Mouse (Mus musculus): ENCODE measurements around the gene Mdm2.
A peak's percentile ranks its signal among the peaks of the same experiment; 100 is the strongest.

The Mdm2 gene

DNA sequence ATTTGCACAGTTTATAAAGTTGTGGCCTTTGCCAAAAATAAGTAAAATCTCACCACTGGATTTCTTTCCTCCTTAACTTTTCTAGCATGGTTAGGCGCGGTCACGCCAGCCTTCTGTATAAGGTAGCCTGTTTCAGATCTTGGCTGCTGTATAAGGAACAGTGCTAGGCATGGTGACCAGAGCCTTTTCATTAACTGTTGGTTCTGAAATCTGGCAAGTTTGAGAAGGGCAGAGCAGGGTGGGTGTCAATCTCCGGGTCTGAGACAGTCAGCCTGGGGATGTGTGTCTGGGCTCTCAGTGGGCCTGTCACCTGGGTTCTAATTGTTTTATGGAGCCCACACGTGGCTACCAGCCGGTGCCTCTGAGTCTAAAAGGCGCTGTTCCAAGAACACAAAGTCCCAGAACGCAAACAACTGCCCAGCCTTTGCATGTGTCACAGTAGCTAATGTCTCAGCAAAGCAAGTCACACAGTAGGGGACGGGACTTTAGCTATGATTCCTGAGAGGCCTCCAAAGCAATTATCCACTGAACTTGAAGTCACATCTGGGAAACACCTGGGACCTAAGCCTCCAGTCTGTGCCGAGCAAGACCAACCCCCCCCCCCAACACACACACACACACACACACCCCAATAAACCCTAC, 41.0 kb downstream of the Mdm2 start:
- DNase-seq (ENCODE audit: low spot score in 2 of 2): peak in 1 of 2 experiments; percentile 38

DNA sequence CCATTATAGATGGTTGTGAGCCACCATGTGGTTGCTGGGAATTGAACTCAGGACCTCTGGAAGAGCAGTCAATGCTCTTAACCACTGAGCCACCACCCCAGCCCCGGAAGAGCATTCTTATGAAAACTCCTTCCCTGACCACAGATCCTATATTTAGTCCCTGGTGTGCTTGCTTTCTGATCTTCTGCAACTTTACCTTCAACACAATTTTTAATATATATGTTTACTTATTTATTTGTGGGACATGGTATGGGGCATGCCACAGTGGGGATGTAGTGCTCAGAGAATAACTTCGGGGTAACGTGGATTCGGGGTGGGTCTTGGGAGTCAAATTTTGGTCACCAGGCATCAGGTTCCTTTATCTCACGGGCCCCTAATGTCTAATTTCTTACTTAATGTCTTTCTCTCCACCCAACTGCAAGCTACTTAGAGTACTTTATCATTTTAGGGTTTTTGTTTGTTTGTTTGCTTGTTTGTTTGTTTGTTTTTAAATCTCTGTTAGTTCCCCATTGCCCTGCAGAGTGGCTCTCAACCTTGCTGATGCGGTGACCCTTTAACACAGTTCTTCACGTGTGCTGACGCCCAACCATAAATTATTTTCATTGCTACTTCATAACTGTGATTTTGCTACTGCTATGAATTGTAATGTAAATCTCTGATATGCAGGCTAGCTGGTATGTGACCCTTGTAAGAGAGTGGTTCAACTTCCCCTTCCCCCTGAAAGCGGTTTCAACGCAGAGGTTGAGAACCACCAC, 41.8 kb downstream of the Mdm2 start:
- DNase-seq (ENCODE audit: low spot score in 2 of 2): no peak

DNA sequence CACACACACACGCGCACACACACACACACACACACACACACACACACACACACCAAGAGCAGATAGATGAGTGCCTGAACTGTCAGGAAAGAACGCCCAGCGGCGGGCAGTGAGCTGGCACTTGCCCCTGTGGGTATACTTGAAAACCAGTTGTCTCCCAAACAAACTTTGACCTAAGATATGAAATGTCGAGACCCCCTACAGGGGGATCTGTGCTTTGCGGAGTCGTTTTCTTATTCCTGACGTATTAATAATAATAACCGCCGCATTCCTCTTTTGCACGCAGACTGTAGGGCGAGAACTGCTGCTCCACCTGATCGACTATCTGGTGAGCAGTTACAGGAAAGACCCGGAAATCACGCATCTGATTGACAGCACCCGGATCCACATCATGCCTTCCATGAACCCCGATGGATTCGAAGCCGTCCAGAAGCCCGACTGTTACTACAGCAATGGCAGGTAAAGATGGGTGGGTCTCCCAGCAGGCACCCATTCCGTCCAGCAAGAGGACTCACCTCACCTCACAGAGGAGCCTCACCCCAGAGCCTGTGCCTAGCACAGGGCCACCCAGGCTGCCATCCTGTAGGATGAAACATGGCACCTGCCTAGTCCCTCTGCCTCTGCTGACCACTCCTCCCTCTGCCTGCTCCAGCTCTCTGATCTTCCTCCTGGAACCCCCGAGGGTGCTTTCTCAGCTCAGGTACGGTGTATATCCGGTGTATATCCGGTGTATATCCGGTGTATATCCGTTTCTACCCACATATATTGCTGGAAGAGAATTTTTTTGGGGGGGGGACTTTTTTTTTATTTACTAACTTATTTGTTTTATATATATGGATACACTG, 42.7 kb downstream of the Mdm2 start:
- DNase-seq (ENCODE audit: low spot score in 2 of 2): no peak

DNA sequence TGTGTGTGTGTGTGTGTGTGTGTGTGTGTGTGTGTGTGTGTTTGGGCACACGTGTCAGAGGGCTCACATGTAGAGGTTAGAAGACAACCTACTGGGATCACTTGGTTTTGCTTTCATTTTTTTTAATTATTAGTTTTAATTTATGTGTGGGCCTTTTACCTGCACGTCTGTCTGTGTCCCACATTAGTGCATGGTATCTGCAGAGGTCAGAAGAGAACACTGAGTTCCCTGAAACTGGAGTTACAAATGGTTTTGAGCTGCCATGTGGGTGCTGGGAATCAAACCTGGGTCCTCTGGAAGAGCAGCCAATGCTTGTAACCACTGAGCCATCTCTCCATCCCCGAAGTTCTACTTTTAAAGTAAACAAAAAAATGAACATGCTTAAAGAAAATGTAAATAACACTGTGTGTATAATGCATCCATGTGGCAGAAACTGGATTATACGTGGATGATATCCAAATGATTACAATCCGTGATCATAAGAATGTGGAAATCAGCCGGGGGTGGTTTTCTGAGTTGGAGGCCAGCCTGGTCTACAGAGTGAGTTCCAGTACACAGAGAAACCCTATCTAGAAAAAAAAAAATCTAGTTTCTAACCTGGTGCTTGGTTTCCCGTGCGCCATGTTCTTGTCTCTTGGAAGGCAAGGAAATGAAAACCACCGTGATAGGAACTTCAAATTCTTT, 43.5 kb downstream of the Mdm2 start:
- no peak for DNase-seq (ENCODE audit: low spot score in 2 of 2)

DNA sequence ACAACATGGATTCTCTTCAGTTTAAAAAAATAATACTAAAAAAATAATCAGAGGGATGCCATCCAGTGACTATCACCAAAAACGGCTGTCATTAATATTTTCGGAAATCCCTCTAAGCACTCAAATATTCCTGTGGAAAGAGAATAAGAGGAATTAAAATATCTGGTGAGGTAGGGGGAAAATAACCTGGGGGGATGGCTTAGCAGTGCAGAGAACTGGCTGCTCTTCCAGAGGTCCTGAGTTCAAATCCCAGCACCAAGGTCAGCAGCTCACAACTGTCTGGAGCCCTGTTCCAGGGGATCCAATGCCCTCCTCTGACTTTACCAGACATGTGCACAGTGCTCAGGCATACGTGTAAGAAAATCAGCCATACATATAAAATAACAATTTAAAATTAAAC, 44.2 kb downstream of the Mdm2 start:
- no peak for DNase-seq (ENCODE audit: low spot score in 2 of 2)

DNA sequence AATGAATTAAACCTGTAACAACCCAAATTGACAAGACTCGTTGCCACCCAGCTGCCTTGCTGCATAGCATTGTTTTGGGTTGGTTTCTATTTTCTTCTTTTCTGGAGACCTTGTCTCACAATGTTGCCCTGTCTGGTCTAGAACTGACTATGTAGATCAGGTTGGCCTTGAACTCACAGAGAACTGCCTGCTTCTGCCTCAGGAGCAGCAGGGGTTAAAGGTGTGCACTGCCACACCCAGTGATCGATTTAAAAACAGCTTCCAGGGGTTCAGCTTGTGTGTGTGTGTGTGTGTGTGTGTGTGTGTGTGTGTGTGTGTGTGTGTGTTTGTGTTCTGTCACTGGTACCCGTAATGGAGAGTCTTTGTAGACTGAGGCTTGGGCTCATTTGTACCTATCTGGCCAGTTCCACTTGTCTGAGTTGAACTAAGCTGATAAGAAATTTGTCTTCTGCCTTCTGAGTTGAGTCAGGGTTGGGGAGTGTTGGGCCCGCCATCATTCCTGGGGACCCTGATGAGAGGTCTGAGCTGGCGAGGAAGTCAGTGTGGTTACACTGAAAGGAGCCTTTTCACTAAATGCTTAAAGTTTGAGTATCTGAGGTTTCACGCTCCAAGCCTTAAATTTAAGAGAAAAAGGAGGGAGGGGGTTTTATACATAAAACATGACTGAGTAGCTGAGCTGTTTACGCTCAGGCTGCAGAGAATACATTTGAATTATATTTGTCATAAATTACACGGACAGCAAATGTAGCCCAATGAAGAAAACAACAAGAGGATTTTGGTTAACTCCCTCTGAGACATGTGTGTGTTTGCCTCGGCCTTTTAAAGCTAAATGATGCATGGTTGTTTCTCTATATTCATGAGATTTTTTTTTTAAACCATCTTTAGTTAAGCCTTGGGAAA, 44.9 kb downstream of the Mdm2 start:
- no peak for DNase-seq (ENCODE audit: low spot score in 2 of 2)

DNA sequence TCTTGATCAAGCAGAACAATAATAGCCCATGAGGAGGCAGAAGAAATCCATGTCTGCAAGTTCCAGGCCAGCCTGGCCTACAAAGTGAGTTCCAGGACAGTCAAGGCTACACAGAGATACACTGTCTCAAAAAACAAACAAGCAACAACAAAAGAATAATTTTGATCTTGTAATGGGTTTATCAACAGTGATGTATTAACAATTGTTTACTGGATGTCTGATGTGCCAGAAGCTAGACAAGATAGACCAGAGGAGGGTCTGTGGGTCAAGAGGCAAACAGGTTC, 45.7 kb downstream of the Mdm2 start:
- no peak for DNase-seq (ENCODE audit: low spot score in 2 of 2)

DNA sequence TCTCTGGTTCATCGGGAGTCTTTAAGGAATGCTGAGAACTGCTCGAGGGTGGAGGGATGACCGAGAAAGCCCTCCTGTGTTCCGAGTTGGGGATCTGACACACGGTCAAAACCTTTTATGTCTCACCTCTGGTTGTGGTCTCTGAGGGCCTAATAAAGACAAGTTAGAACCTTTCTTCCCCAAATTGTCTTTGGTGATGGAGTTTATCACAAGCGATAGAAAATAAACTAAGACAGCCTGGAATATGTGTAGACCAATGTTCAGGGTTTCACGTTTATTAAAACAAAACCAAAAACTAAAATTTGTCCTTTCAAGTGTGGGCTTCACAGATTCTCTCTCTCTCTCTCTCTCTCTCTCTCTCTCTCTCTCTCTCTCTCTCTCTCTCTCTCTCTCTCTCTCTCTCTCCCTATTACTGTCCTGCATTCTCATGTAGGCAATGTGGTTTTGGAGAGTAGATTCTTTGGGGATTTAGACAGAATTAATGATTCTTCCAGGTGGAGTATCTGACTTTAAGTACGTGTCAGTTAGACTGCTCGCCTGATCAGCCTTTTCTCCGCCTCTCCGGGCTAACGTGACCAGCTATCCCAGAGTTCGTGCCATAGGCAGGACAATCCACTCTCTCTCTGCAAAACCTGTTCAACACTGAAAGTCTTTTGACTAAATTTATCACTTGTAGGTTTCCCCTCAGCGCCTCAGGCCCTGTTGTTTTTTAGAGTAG, 46.2 kb downstream of the Mdm2 start:
- DNase-seq (ENCODE audit: low spot score in 2 of 2): no peak

DNA sequence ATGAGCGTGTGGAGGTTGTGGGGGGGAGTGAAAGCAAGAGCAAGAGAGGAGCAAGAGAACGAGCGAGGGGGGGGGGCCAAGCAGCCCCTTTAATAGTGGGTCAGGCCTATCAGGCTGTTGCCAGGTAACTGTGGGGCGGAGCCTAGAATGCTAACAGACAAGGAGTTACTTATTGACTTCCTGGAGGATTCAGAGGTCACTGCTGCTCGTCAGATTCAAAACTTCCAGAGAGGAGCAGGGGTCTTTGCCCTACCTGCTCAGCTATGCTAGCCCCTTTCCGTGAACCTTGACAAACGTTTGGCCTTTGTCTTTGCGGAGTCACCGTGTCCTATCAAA, 46.7 kb downstream of the Mdm2 start:
- DNase-seq (ENCODE audit: low spot score in 2 of 2): peak; percentile 38 to 52

DNA sequence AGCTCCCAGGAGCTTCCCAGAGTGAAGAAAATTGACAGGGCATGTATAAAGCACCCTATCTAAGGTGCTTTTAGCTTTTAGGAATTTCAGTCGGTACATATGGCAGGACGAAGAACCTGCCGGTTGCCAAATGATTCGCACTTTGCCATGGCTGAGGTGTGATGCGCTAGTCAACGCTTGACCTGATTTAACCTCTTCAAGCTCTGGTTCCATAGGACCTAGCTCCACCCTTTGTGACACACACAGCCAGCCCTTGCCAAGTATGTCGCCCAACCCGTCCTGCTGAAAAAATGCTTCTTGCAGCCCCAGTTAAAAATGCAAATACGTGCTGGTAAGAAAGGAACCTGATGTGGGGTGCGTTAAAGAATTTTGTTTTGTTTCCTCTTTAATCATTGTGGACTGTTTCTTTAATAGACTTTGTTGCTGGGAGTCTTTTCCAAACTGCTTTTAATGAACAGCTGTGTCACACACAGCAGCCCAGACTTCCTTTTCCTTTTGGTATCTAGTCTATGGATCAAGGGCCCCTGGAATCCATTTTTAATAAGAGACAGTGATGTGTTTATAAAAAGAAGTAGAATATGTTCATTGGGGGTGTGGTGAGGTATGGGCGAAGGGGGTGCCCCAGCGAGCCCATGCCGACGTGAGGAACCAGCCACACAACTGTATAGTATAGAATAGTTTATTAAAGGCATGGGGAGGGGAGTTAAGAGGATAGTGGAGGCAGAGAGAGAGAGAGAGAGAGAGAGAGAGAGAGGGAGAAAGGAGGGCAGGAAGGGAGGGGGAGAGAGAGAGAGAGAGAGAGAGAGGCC, 47.3 kb downstream of the Mdm2 start:
- DNase-seq (ENCODE audit: low spot score in 2 of 2): peak; percentile 70

DNA sequence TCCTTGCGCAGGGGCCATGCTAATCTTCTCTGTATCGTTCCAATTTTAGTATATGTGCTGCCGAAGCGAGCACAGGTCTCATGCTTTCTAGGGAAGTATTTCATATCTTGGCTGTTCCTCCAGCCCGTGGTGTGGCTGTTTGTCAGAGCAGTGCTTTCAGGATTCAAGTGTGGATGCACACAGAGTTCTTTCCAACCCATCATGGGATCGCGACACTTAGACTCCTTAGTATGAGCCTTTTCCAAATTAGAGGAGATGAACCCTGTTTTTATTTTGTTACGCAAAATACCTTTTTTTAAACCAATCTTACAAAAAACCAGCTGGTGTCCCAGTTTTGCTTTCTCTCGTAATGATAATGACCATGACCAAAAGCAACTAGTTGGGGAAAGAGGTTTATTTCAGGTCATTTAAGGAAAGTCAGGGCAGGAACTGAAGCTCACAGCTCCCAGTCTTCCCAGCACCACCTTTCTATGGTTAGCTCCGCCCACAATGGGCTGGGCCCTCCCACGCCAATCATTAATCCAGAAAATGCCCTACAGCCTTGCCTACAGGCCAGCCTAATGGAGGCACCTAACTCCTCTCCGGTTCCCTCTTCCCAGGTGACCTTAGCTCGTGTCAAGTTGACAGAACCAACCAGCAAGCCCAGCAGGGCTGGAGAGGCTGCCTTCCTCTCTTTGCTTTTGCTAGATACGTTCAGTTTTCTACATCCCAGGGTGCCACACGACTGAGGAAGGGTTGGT, 48.1 kb downstream of the Mdm2 start:
- no peak for DNase-seq (ENCODE audit: low spot score in 2 of 2)

DNA sequence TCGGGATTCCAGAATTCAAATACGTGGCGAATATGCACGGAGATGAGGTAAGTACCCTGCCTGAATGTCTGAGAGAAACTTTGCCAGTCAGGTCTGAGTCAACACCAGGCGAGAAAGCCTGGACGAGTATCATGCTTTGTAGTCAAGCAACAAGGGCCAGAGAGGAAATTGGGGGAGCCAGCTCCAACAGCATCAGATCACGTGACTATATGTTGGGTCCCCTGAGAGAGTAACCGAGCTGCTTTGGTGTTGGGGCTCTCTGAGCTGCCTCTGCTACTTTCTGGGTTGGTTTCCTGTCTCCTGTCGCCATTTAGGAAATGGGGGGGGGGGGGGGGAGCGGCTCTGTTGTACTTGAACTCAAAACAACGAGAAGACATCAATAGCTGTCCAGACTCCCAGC, 50.7 kb downstream of the Mdm2 start:
- DNase-seq (ENCODE audit: low spot score in 2 of 2): no peak

DNA sequence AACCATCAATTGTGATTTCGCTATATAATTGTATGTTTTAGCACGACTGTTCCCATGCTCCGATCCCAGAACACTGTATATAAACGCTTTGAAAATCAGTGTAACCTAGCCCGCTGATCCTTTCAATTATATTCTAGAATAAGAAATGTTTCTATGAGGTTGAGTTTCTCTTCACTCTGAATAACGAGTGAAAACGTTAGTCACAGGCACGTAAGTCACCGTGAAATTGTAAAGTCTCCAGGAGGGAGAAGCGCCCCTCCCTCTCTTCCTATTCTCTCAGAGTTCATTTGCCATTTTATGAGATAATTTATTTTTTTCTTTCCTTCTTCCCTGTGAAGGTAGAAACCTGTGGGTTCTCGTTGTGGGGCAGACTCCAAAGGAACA, 51.1 kb downstream of the Mdm2 start:
- DNase-seq (ENCODE audit: low spot score in 2 of 2): no peak

DNA sequence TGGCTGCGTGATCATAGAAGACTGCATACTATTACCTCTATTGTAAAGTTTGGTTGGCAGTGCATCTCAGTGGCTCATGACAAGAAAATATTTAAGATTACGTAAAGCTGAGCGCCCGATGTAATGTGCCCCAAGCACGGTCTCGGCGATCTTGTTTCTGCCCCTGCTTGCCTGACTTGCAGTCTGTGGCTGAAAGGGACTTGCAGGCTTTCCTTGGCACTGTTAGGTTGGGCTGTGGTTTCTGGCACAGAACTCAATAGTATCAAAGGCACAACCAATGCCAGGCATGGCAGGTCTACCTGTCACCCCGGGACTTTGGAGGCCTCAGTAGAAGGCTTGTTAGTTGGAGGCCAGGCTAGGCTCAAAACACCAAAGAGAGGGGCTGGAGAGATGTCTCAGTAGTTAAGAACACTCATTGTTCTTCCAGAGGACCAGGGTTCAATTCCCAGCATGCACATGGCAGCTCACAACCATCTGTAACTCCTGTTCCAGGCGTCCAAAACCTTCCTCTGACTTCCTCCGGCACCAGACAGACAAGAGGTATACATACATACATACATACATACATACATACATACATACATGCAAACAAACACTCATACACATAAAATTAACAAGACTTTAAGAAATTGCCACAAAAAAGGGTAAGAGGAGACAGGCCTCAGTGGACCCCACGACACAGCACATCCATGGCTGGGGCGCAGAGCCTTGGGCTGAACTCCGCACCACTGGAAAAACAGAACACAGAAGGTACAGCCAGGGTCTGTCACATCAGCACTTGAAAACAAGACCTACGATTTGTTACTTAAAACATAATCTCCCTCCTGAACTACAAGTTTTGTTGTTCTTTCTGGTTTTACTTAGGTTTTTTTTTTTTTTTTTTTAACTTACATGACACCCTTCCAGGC, 51.8 kb downstream of the Mdm2 start:
- DNase-seq (ENCODE audit: low spot score in 2 of 2): no peak

DNA sequence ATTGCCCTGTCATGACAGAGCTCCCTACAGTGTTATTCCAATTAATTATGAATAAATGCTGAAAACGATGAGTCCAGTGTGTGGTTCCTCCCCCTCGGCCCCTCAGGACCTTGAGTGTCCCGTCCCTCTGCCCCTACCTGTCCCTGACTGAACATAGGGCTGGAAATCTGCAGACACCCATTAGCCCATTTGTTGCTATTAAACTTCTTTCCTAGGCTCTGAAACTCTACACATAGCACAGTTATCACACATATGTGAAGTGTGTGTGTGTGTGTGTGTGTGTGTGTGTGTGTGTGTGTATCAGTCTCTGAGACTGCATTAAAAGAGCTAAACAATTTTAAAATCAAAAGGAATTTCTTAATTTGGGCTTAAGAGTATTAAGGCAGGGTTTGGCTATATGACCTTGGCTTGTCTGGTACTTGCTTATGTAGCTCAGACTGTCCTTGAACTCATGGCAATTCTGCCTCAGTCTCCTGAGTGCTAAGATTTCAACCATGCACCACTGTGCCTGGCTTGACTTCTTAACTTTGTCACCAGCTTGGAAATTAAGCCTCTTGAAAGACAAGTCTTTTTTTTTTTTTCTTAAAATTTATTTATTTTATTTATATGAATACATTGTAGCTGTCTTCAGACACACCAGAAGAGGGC, 52.8 kb downstream of the Mdm2 start:
- no peak for DNase-seq (ENCODE audit: low spot score in 2 of 2)

DNA sequence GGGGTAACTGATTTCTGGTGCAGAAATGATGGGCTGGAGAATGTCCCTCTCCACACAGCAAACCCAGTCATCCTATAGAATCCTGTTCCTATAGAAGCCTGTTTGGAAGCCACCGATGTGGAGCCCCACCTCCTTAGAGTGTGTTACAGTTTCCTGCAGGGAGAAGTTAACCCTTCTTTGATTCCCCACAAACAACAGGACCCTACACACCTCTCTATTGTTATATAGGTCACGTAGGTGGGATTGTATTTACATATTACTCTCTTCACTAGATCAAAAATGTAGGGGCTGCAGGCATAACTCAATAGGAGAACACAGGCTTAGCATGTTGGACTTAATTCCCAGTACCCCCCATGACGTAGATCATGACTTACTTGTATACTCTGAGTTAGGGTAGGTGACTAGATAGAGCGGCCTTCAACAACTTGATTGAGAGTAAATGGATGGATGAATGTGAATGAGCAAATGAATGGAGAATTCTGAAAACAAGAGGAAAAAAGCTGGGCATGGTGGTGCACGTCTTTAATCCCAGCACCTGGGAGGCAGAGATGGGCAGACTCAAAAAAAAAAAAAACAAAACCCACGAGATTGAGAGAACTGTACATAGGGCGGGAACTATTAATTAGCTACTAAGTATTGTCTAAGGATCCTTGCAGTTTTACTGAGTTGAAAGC, 53.4 kb downstream of the Mdm2 start:
- DNase-seq (ENCODE audit: low spot score in 2 of 2): no peak

DNA sequence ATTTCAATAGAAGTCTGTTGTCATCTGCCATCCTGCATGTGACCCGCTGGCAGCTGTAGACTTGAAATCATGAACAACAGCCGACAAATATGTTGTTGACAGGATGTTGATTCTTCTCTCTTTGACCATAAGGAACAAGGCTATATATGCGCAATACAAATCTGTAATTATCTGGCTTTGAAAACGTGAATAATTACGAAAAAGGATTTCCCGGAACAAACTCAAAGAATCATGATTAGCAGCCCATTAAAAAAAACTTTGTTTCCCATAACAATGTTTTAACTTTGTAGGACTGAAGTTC, 53.9 kb downstream of the Mdm2 start:
- no peak for DNase-seq (ENCODE audit: low spot score in 2 of 2)
